Mouse (Mus musculus): ENCODE results near the gene Trarg1. TPM values are rescaled to one million over a fixed set of nuclear protein-coding genes. Genes with fewer than 3 reads are reported as not detected.

The Trarg1 gene
- polyA plus RNA-seq, 1 experiment from 2014 or later = 0.07 TPM

GRCm38 (mm10) chr11:76674199-76674598 is 5.4 kb upstream of the Trarg1 start:
- no peak for DNase-seq
- no peak overlapping the region for H3K4me2 ChIP-seq
- no peaks in the 10 kb centered on the region for H3K9me3 ChIP-seq (ENCODE audit: low read depth, low read length)
- no peaks in the 10 kb centered on the region for H3K36me3 ChIP-seq (ENCODE audit: insufficient read depth)
- no peak for ATAC-seq (ENCODE audit: insufficient read depth)
- H3K9ac ChIP-seq = no peak overlapping the region
- H3K27me3 ChIP-seq (ENCODE audit: insufficient read depth, low read length) = peaks cover 51% of the 10 kb centered on the region
- 42% methylated on average over 8 of the region's 8 CpGs for WGBS
- no peak for TF ChIP-seq CTCF (IDR thresholded peaks at IDR 0.05; ENCODE audit: low read depth)
- H3K4me3 ChIP-seq (ENCODE audit: low read depth, low read length) = no peak overlapping the region
- H3K27ac ChIP-seq (ENCODE audit: low read depth) = no peak overlapping the region
- no peaks in the 10 kb centered on the region for H3K4me1 ChIP-seq (ENCODE audit: insufficient read depth)

GRCm38 (mm10) chr11:76674704-76675103 is 4.9 kb upstream of the Trarg1 start:
- ATAC-seq (ENCODE audit: insufficient read depth) (no peak), DNase-seq (no peak)
- H3K27ac ChIP-seq (ENCODE audit: low read depth) = no peak overlapping the region
- TF ChIP-seq CTCF (IDR thresholded peaks at IDR 0.05; ENCODE audit: low read depth) = peak; percentile 23
- no peak overlapping the region for H3K4me2 ChIP-seq
- WGBS = 36% methylated on average over 4 of the region's 4 CpGs
- H3K9ac ChIP-seq = no peak overlapping the region
- no peak overlapping the region for H3K4me3 ChIP-seq (ENCODE audit: low read depth, low read length)
- H3K9me3 ChIP-seq (ENCODE audit: low read depth, low read length) = no peaks in the 10 kb centered on the region
- no peaks in the 10 kb centered on the region for H3K36me3 ChIP-seq (ENCODE audit: insufficient read depth)
- no peaks in the 10 kb centered on the region for H3K4me1 ChIP-seq (ENCODE audit: insufficient read depth)
- H3K27me3 ChIP-seq (ENCODE audit: insufficient read depth, low read length) = peaks cover 51% of the 10 kb centered on the region

GRCm38 (mm10) chr11:76685604-76686003 is 6.0 kb downstream of the Trarg1 start:
- Histone ChIP-seq H3K4me2 (no peak overlapping the region), H3K9me3 (ENCODE audit: low read depth, low read length) (no peaks in the 10 kb centered on the region), H3K4me3 (ENCODE audit: low read depth, low read length) (no peak overlapping the region), H3K9ac (no peak overlapping the region), H3K27me3 (ENCODE audit: insufficient read depth, low read length) (no peaks in the 10 kb centered on the region), H3K27ac (ENCODE audit: low read depth) (no peak overlapping the region), H3K36me3 (ENCODE audit: insufficient read depth) (no peaks in the 10 kb centered on the region), H3K4me1 (ENCODE audit: insufficient read depth) (no peaks in the 10 kb centered on the region)
- no peak for DNase-seq
- ATAC-seq (ENCODE audit: insufficient read depth) = no peak
- WGBS = 59% methylated on average over 2 of the region's 2 CpGs
- no peak for TF ChIP-seq CTCF (IDR thresholded peaks at IDR 0.05; ENCODE audit: low read depth)

GRCm38 (mm10) chr11:76692096-76692495 is 12.5 kb downstream of the Trarg1 start:
- no peaks in the 10 kb centered on the region for H3K4me1 ChIP-seq (ENCODE audit: insufficient read depth)
- H3K27me3 ChIP-seq (ENCODE audit: insufficient read depth, low read length) = no peaks in the 10 kb centered on the region
- no peak overlapping the region for H3K27ac ChIP-seq (ENCODE audit: low read depth)
- no peaks in the 10 kb centered on the region for H3K9me3 ChIP-seq (ENCODE audit: low read depth, low read length)
- no peak overlapping the region for H3K4me3 ChIP-seq (ENCODE audit: low read depth, low read length)
- H3K9ac ChIP-seq = no peak overlapping the region
- H3K36me3 ChIP-seq (ENCODE audit: insufficient read depth) = no peaks in the 10 kb centered on the region
- ATAC-seq (ENCODE audit: insufficient read depth) = no peak
- no peak for TF ChIP-seq CTCF (IDR thresholded peaks at IDR 0.05; ENCODE audit: low read depth)
- 76% methylated on average over 3 of the region's 3 CpGs for WGBS
- no peak for DNase-seq
- no peak overlapping the region for H3K4me2 ChIP-seq

- Histone ChIP-seq H3K27ac (ENCODE audit: low read depth) (no peak overlapping the region), H3K4me2 (no peak overlapping the region), H3K4me3 (ENCODE audit: low read depth, low read length) (no peak overlapping the region), H3K9ac (no peak overlapping the region), H3K27me3 (ENCODE audit: insufficient read depth, low read length) (no peaks in the 10 kb centered on the region), H3K9me3 (ENCODE audit: low read depth, low read length) (no peaks in the 10 kb centered on the region), H3K36me3 (ENCODE audit: insufficient read depth) (no peaks in the 10 kb centered on the region), H3K4me1 (ENCODE audit: insufficient read depth) (no peaks in the 10 kb centered on the region)
- DNase-seq (no peak), ATAC-seq (ENCODE audit: insufficient read depth) (no peak)
- TF ChIP-seq CTCF (IDR thresholded peaks at IDR 0.05; ENCODE audit: low read depth) = no peak
- 64% methylated on average over 6 of the region's 6 CpGs for WGBS
Measured at GRCm38 (mm10) chr11:76695810-76696209, 16.2 kb downstream of the Trarg1 start.

- no peaks in the 10 kb centered on the region for H3K9me3 ChIP-seq (ENCODE audit: low read depth, low read length)
- H3K36me3 ChIP-seq (ENCODE audit: insufficient read depth) = no peaks in the 10 kb centered on the region
- DNase-seq (no peak), ATAC-seq (ENCODE audit: insufficient read depth) (no peak)
- no peak for TF ChIP-seq CTCF (IDR thresholded peaks at IDR 0.05; ENCODE audit: low read depth)
- no peaks in the 10 kb centered on the region for H3K4me1 ChIP-seq (ENCODE audit: insufficient read depth)
- WGBS = 44% methylated on average over 8 of the region's 9 CpGs
- no peaks in the 10 kb centered on the region for H3K27me3 ChIP-seq (ENCODE audit: insufficient read depth, low read length)
- H3K4me2 ChIP-seq = peak overlapping the region; percentile 36; the same call in 1 of the 2 replicates
- H3K9ac ChIP-seq = no peak overlapping the region
- no peak overlapping the region for H3K27ac ChIP-seq (ENCODE audit: low read depth)
- H3K4me3 ChIP-seq (ENCODE audit: low read depth, low read length) = no peak overlapping the region
Measured at GRCm38 (mm10) chr11:76699626-76700025, 20.0 kb downstream of the Trarg1 start.

- Histone ChIP-seq H3K4me2 (no peak overlapping the region), H3K9ac (no peak overlapping the region), H3K36me3 (ENCODE audit: insufficient read depth) (no peaks in the 10 kb centered on the region), H3K27ac (ENCODE audit: low read depth) (no peak overlapping the region), H3K4me1 (ENCODE audit: insufficient read depth) (no peaks in the 10 kb centered on the region), H3K27me3 (ENCODE audit: insufficient read depth, low read length) (no peaks in the 10 kb centered on the region), H3K4me3 (ENCODE audit: low read depth, low read length) (no peak overlapping the region), H3K9me3 (ENCODE audit: low read depth, low read length) (no peaks in the 10 kb centered on the region)
- no peak for TF ChIP-seq CTCF (IDR thresholded peaks at IDR 0.05; ENCODE audit: low read depth)
- ATAC-seq (ENCODE audit: insufficient read depth) (no peak), DNase-seq (no peak)
- WGBS = 82% methylated on average over 3 of the region's 3 CpGs
Measured at GRCm38 (mm10) chr11:76707656-76708055, 28.0 kb downstream of the Trarg1 start.

- no peaks in the 10 kb centered on the region for H3K9me3 ChIP-seq (ENCODE audit: low read depth, low read length)
- no peak for ATAC-seq (ENCODE audit: insufficient read depth)
- H3K4me1 ChIP-seq (ENCODE audit: insufficient read depth) = no peaks in the 10 kb centered on the region
- DNase-seq = peak; percentile 14
- no peak for TF ChIP-seq CTCF (IDR thresholded peaks at IDR 0.05; ENCODE audit: low read depth)
- 86% methylated on average over 1 of the region's 1 CpGs for WGBS
- H3K27me3 ChIP-seq (ENCODE audit: insufficient read depth, low read length) = no peaks in the 10 kb centered on the region
- H3K27ac ChIP-seq (ENCODE audit: low read depth) = no peak overlapping the region
- no peak overlapping the region for H3K4me3 ChIP-seq (ENCODE audit: low read depth, low read length)
- H3K4me2 ChIP-seq = no peak overlapping the region
- H3K9ac ChIP-seq = no peak overlapping the region
- H3K36me3 ChIP-seq (ENCODE audit: insufficient read depth) = no peaks in the 10 kb centered on the region
Measured at GRCm38 (mm10) chr11:76708066-76708465, 28.5 kb downstream of the Trarg1 start.

All from lung, embryonic 14.5 days (tissue).